Mouse (Mus musculus) layer of hippocampus, adult 8-10 months (tissue): ENCODE data around the gene Ankrd34c. TPM values are rescaled to one million over a fixed set of nuclear protein-coding genes. Genes with fewer than 3 reads are reported as not detected.

Source experiments
- DNase-seq, 2 experiments: peaks; one replicate each; pipeline ENCODE4 v3.0.0; 2022; ENCODE audit warnings: low spot score in 2 of 2
- total RNA-seq, 4 experiments: library from RNA; stranded (reverse); gene quantifications; 2 replicates each; pipeline ENCODE4 v1.2.4; 2022

The Ankrd34c gene
- 1 to 10 TPM; 1.9 to 2.7 (median 2.4) TPM for total RNA-seq

DNA sequence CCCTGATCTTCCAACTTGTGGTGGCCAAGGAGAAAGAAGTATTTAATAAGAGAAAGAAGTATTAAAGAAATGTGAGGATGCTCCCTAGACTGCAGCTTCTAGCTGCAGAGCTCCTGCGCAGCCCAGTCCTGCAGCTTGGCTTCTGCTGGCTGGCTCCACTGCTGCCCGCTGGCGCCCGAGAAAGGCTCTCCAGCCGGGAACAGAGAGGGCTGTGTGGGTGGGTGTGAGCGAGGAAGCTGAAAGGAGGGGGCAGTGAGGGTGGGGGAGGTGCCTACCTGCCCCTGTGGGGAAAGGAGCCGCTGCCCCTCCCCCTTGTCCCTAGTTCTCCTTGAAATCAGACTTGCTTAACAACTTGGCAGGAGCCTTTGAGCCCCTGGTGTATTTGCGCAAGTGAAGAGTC is at the start of gene Ankrd34c:
Ankrd34c (minus strand) TSS at position 181 of the 400 bp plus-strand sequence.
- DNase-seq, result no peak

DNA sequence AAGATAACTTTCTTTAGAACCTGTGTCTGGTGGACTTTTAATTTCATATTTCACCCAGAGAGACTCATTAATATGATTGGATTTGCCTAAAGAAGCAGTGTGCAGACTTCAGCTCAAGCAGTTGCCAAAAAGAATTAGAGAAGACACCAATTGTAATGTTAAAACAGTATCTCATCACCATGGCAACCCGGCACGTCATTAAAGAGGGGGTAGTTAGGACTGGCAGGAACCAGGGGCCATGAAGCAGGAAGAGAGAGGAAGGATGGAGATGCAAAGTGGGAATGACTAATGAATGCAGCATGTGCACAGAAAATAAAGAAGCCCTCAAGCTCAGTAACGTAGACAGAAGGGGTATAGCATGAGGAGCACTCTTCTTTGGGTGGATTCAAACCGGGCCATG is 49.3 kb upstream of the Ankrd34c start:
- DNase-seq, result peak in 1 of 2 experiments; percentile 16

DNA sequence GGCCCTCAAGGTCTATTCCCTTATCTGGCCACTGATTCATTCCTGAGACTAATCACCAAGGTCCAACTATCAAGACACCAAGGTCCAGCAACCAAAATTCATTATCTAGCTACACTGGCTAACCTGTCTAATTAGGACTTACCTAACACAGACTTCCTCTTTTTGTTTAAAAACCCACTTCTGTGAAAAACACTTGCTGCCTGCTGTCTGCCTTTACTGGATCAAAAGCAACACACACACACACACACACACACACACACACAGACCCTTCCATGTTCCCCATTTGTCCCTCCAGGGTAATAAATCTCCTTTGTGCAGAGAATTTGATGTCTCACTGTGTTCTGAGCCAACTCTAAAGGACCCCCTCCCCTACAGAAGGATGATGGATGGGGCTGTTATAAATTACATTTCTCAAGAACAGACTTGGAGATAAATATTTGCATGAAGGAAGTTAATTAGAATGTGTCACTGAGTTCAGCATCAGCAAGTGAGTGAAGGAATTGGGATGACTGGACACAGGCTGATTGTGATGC is 43.2 kb upstream of the Ankrd34c start:
- no peak for DNase-seq

GRCm38 (mm10) chr9:89779237-89779636 is 41.0 kb upstream of the Ankrd34c start:
- no peak for DNase-seq

DNA sequence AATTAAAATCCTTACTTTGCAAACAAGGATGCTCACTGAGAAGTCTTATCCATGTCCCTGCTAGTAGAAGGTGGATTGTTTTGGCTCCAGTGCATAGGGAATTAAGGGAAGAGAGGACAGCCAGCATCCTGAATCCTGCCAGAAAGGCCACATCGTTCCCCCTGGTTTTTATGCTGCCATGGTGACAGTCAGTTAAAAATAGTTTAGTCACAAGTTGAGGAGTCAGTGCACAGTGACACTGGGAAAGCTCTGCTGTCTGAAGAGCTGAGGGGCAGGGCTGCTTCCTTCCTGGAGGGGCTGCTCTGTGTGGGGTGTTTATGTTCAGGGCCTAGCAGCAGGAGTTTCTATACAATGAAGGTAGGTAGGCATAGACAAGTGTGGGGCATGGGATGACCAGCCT is 32.9 kb upstream of the Ankrd34c start:
- DNase-seq, result no peak

- DNase-seq, result no peak
Measured at GRCm38 (mm10) chr9:89762017-89762416, 23.7 kb upstream of the Ankrd34c start.

DNA sequence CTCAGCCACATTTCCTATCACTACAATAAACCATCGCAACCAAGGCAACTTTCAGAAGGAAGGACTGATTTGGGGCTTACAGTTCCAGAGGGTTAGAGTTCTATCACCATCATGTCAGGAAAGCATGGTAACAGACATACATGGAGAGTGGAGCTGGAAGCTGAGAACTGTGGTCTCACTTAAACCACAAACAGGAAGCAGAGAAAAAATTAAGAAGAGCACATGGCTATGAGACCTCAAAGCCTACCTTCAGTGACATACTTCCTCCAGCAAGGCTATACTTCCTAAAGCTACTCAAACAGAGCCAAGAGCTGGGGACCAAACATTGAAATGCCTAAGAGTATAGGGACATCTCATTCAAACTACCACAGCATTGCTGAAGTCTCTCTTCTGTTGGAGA is 20.3 kb upstream of the Ankrd34c start:
- no peak for DNase-seq

DNA sequence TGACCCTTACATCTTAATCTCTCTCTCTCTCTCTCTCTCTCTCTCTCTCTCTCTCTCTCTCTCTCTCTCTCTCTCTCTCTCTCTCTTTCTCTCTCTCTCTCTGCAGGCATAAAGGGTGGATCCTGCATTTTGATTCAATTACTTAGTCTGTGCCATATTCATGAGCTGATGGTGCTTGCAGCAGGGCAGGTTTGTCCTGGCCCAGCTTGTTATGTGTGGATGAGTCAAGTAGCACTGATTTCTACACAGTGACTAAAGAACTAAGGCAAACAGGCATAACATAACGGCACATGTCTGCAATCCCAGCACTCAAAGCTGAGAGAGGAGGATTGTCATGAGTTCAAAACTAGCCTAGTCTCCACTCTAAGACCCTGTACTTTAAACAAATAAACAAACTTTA is 19.9 kb upstream of the Ankrd34c start:
- DNase-seq, result no peak

- no peak for DNase-seq
Measured at GRCm38 (mm10) chr9:89757571-89757970, 19.3 kb upstream of the Ankrd34c start.

- no peak for DNase-seq
Measured at GRCm38 (mm10) chr9:89740041-89740440, 1.8 kb upstream of the Ankrd34c start.

- no peak for DNase-seq
Measured at GRCm38 (mm10) chr9:89737888-89738287, 387 bp downstream of the Ankrd34c start.

- DNase-seq, result no peak
Measured at GRCm38 (mm10) chr9:89736932-89737705, 1.2 kb downstream of the Ankrd34c start.

GRCm38 (mm10) chr9:89706906-89707305 is 31.4 kb downstream of the Ankrd34c start:
- DNase-seq, result no peak

DNA sequence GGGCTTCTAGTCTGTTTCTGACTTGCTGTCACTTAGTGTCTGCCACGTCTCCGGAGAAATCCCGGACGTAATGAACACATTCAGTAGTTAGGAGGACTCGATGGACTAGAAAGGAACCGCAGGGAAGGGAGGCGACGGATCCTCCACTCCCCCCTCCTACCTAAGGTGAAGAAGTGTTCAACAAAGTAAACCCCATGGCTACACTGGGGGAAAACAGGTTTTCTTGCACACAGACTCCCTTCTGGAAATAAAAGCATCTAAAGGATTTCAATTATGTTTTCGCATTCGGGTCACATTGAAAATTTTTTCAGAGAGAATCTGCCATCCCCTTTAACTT is 33.1 kb downstream of the Ankrd34c start:
- DNase-seq, result no peak

DNA sequence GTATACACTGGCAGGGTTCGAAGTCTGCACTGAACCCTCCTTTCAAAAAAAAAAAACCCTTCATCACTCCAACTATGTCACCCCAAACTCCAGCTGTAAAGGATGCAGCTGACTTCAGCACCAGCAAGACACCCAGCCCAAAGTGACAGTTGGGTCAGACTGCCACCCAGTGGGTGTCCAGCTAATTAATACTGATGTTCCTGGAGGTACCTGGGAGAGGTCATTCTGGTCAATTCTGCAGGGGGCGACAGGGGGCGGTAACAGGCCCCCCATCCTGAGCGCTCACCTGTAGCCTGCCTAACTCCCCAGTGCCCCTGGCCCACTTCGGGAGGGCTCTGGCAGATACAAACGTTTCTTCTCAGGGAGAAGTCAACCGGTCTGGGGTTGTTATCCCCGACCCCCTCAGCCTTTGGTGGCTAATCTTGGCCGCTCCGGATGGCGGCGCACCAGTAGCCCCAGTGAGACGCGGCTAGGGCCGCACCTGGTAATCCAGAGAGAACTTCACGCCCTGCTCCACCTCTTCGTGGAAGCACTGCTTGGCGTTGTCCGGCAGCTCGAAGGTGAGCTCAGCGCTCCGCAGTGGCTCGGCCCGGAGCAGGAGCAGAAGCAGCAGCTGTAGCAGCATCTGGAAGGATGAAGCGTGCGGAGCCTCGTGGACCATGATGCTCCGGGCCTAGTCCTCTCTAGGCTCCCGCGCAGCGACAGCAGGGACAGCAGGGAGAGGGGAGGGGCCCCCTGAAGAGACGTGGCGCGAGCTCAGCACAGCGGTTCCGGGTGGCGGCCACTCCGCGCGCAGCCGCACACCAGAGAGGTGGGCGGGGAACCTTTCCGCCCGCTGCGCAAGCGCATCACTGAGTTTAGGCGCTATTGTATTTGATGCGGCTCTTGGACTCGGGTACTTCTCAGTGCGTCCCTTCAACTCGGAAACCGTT is 33.7 kb downstream of the Ankrd34c start, which contains the start of gene Tmed3:
Tmed3 (minus strand) TSS at position 804 of the 932 bp plus-strand sequence.
- DNase-seq, result peak; percentile 91 to 93

DNA sequence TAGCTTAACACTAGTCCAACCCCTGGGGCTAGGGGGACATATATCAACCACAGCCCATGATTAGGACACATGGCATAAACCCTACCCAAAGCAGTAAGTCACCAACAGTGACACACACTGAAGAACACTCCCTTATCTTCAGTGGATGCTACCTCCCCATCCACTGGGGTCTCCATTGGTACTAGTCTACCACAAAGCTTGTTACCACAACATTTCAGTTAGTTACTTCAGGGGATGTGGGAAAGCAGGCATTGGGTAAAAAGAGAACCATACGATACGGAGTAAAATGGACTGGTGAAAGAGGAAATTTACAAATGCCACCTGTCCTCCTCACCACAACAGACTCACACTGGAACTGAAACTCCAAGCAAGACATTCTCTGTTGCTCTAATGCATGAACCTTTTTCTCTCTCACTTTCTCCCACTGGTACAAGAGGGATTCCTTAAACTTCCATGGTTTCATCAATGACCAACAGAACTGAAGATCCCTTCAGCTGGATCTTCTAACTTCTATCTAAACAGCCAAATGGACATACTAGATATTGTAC is 37.3 kb downstream of the Ankrd34c start:
- no peak for DNase-seq

- no peak for DNase-seq
Measured at GRCm38 (mm10) chr9:89695143-89695542, 43.1 kb downstream of the Ankrd34c start.

- no peak for DNase-seq
Measured at GRCm38 (mm10) chr9:89693670-89694069, 44.6 kb downstream of the Ankrd34c start.

GRCm38 (mm10) chr9:89689179-89689578 is 49.1 kb downstream of the Ankrd34c start:
- no peak for DNase-seq

DNA sequence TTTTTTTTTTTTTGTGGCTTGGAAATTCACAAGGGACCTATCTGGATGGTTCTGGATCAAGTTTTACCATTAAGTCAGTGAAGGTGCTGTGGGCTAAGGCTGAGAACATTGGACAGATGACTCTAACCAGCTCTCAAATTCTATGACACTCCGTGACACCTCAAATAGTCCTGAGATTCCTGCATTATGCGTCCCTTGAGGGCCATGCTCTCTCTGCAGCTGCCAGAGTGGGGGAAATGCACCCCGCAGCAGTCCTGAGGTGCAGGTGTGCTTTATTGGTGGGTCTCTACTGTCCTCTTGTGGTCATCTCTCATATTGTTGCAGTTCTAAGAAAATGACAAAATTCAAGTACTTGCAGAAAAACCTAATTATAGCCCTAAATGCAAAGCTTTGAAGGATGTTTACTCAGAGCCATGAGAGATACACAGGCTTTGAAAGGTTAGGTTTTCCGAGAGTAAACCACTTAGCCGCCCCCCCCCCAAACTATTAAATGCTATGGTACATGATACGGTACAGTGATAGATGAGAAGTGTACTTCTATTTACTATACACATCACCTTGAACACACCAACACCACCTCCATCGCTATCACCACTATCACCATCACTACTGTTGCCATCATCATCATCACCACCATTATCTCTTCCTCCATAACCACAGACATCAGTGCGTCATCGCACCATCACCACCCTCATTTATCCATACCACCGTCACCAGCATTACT is 50.6 kb downstream of the Ankrd34c start:
- DNase-seq, result no peak

- DNase-seq, result no peak
Measured at GRCm38 (mm10) chr9:89686262-89686661, 52.0 kb downstream of the Ankrd34c start.
